Mouse (Mus musculus): ENCODE data around the gene Gm17334.

Gm17334 gene

GRCm38 (mm10) chr11:53796409-53797151 is 23.6 kb upstream of the Gm17334 start:
- peak; percentile 70 to 79 for DNase-seq

GRCm38 (mm10) chr11:53795813-53796212 is 22.8 kb upstream of the Gm17334 start:
- DNase-seq, result no peak

- DNase-seq, result peak; percentile 49 to 57
Measured at GRCm38 (mm10) chr11:53794671-53795557, 21.9 kb upstream of the Gm17334 start.

- DNase-seq, result peak in 1 of 2 experiments; percentile 28
Measured at GRCm38 (mm10) chr11:53794015-53794414, 21.0 kb upstream of the Gm17334 start.

- DNase-seq, result no peak
Measured at GRCm38 (mm10) chr11:53792986-53793385, 20.0 kb upstream of the Gm17334 start.

GRCm38 (mm10) chr11:53789277-53789676 is 16.3 kb upstream of the Gm17334 start:
- DNase-seq, result no peak

GRCm38 (mm10) chr11:53788196-53788595 is 15.2 kb upstream of the Gm17334 start:
- peak; percentile 46 to 58 for DNase-seq

- DNase-seq, result no peak
Measured at GRCm38 (mm10) chr11:53786058-53787031, 13.4 kb upstream of the Gm17334 start.

GRCm38 (mm10) chr11:53785311-53785936 is 12.4 kb upstream of the Gm17334 start:
- DNase-seq, result no peak

- DNase-seq, result no peak
Measured at GRCm38 (mm10) chr11:53783288-53783687, 10.3 kb upstream of the Gm17334 start.

- no peak for DNase-seq
Measured at GRCm38 (mm10) chr11:53781964-53782363, 9.0 kb upstream of the Gm17334 start.

- DNase-seq, result no peak
Measured at GRCm38 (mm10) chr11:53781201-53781775, 8.3 kb upstream of the Gm17334 start.

- no peak for DNase-seq
Measured at GRCm38 (mm10) chr11:53780262-53780661, 7.3 kb upstream of the Gm17334 start.

- no peak for DNase-seq
Measured at GRCm38 (mm10) chr11:53779808-53780207, 6.8 kb upstream of the Gm17334 start.

- DNase-seq, result no peak
Measured at GRCm38 (mm10) chr11:53778455-53778854, 5.5 kb upstream of the Gm17334 start.

GRCm38 (mm10) chr11:53777736-53778135 is 4.7 kb upstream of the Gm17334 start:
- no peak for DNase-seq

GRCm38 (mm10) chr11:53774659-53775255 is 1.8 kb upstream of the Gm17334 start:
- no peak for DNase-seq

- DNase-seq, result no peak
Measured at GRCm38 (mm10) chr11:53773641-53774360, 814 bp upstream of the Gm17334 start.

GRCm38 (mm10) chr11:53772536-53772935 is 451 bp downstream of the Gm17334 start:
- DNase-seq, result no peak

GRCm38 (mm10) chr11:53771001-53771744 is 1.8 kb downstream of the Gm17334 start:
- DNase-seq, result no peak
